29 mouse cellular contexts compared by ENCODE assay signal in the genomic region with DNA sequence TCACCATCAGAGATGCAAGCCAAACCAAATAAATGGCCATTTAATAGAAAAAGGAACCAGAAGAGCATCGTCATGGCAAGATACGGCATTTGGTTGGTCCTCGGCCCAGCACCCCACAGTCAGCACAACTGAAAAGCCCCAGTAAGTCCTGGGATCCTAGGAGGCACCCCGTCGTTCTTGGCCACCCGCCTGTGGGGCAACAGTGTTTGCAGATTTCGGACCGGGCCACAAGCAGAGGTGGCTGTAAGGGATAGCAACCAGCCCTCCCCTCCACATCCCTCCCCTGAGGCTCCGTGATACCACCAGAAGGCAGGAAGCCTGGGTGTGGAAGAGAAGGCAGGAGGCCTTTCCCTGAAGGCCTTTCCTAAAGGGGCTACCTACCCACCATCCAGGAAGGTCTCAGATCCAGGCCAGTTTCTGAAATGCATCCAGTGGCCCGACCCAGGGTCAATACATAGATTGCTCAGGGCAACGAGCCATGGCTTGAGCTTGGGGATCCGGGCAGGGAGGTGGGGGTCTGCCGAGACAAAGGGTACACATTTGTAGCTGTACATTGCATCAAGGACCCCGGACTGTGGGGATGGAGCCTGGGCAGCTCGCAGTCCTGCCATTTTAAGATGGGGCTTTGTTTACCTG. TPM values are rescaled to one million over a fixed set of nuclear protein-coding genes. Genes with fewer than 3 reads are reported as not detected.
DNase-seq lines count a peak whose midpoint lies in the region; ATAC-seq and TF ChIP-seq lines count a peak whose summit lies in the region.
"Had no signal": no experiment of that assay in that cellular context is flagged by ENCODE, and none has a peak within 500 bp of the region (broad histone marks: within the 10 kb centered on the region; RNA-seq: fewer than 3 reads in every experiment).

No protein-coding gene starts in this region.

- TF ChIP-seq POLR2A in testis, adult 2 months (IDR thresholded peaks at IDR 0.05; ENCODE audit: control insufficient read depth, low read depth, low read length): no peak

- H3K27ac ChIP-seq in layer of hippocampus, adult 2 months: peak overlapping the region; percentile 10; the same call in 1 of the 2 replicates
- no peak overlapping the region for H3K27ac ChIP-seq in testis, adult 2 months (ENCODE audit: control insufficient read depth, insufficient read depth, low read depth, low read length)
- H3K27ac ChIP-seq: embryonic facial prominence, embryonic 10.5 days; embryonic facial prominence, embryonic 15.5 days; heart, adult 2 months; hindbrain, embryonic 14.5 days; kidney, embryonic 15.5 days; limb, embryonic 12.5 days; liver, embryonic 15.5 days; midbrain, embryonic 12.5 days; stomach, embryonic 15.5 days had no signal

- H3K36me3 ChIP-seq in testis, adult 2 months (ENCODE audit: control insufficient read depth, insufficient read depth, low read length): no peaks in the 10 kb centered on the region
- H3K36me3 ChIP-seq: G1E; liver, embryonic 15.5 days had no signal

- ATAC-seq in cerebellum, adult (ENCODE audit: insufficient number of reproducible peaks, low FRiP score, low TSS enrichment): no peak
- ATAC-seq: forebrain, embryonic 14.5 days had no signal

- TF ChIP-seq CTCF in layer of hippocampus, adult 2 months (conservative IDR thresholded peaks at IDR 0.05): no peak
- TF ChIP-seq CTCF in testis, adult 2 months (IDR thresholded peaks at IDR 0.05; ENCODE audit: control insufficient read depth, insufficient read depth, insufficient replicate concordance, low read depth, low read length): no peak

- H3K27me3 ChIP-seq in testis, adult 2 months (ENCODE audit: control insufficient read depth, insufficient read depth, low read length): no peaks in the 10 kb centered on the region
- H3K27me3 ChIP-seq: embryonic facial prominence, embryonic 15.5 days; heart, embryonic 12.5 days; kidney, embryonic 15.5 days; limb, embryonic 12.5 days; liver, embryonic 15.5 days; midbrain, embryonic 12.5 days; stomach, embryonic 15.5 days had no signal

- H3K4me1 ChIP-seq in testis, adult 2 months (ENCODE audit: control insufficient read depth, insufficient read depth, low read length): no peaks in the 10 kb centered on the region; the same call in 1 of the 2 replicates
- H3K4me1 ChIP-seq: embryonic facial prominence, embryonic 15.5 days; limb, embryonic 12.5 days; liver, embryonic 15.5 days; midbrain, embryonic 12.5 days; stomach, embryonic 15.5 days had no signal

- H3K4me3 ChIP-seq in layer of hippocampus, adult 2 months: no peak overlapping the region
- H3K4me3 ChIP-seq in testis, adult 2 months (ENCODE audit: control insufficient read depth, low read depth, low read length): peak overlapping the region; percentile 6
- H3K4me3 ChIP-seq: embryonic facial prominence, embryonic 10.5 days; embryonic facial prominence, embryonic 15.5 days; heart, adult 2 months; heart, embryonic 12.5 days; kidney, embryonic 15.5 days; limb, embryonic 12.5 days; liver, embryonic 15.5 days; midbrain, embryonic 12.5 days; stomach, embryonic 15.5 days had no signal

- DNase-seq in cerebellum, postnatal 36 days: peak; percentile 12 to 43
- DNase-seq in layer of hippocampus, adult 2 months (ENCODE audit: low spot score in 2 of 2): no peak
- DNase-seq in layer of hippocampus, adult 18-20 months (ENCODE audit: low spot score in 2 of 2): no peak
- DNase-seq in testis, postnatal 14 days (ENCODE audit: low spot score): no peak
- no peak for DNase-seq in gastrocnemius, adult 18-20 months (ENCODE audit: low spot score)
- DNase-seq: adrenal gland, adult 8-10 months; B cell, adult 2 months; cerebellum, adult 11 months; gastrocnemius, postnatal 25 days; heart, adult 2 months; kidney, adult 18-20 months; layer of hippocampus, adult 9-11 months; lung, embryonic 14.5 days; right cerebral cortex, postnatal 25 days; thymus, adult 18-20 months; thymus, postnatal 25 days had no signal

RNA-seq across cellular contexts. Expression of gene Mtss1l, which starts 20.7 kb away (rescaled TPM):
- 100 to 1,000 TPM; 210 TPM for total RNA-seq in layer of hippocampus, adult 2 months (2021)
- total RNA-seq in layer of hippocampus, adult 18-20 months (2021): 100 to 1,000 TPM; 213 to 214 TPM
- polyA plus RNA-seq in testis, adult 2 months (2012; rRNA removed): 9.0 TPM in 2 replicates
- 100 to 1,000 TPM; 104 to 126 TPM for total RNA-seq in gastrocnemius, adult 18-20 months (2021)

Comparison
In these comparisons a context has a peak if more than half of its experiments do, and no peak if none do; other contexts are left out.
1. DNase-seq: peak in cerebellum, postnatal 36 days (2 of 2); none in layer of hippocampus, adult 2 months (0 of 2), layer of hippocampus, adult 18-20 months (0 of 2), testis, postnatal 14 days (single experiment) and gastrocnemius, adult 18-20 months (single experiment).